Mouse (Mus musculus) midbrain, embryonic 11.5 days (tissue): Measurements from ENCODE around the gene Olfr1045. TPM values are rescaled to one million over a fixed set of nuclear protein-coding genes. Genes with fewer than 3 reads are reported as not detected.

Experiments used
- ATAC-seq: fragments of 200-750 bp; cut with Nextera tagmentation; 2 replicates; pipeline ENCODE4 v1.8.0; 2017; ENCODE audit warnings: moderate TSS enrichment, moderate library complexity; ENCODE audit not compliant: low FRiP score
- DNase-seq: peaks from one replicate; pipeline ENCODE4 v3.0.0; 2015; ENCODE audit warnings: low spot score; ENCODE audit errors: missing footprints
- H3K27ac ChIP-seq: fragments of 300-500 bp; sonication (generic); 2 replicates; pipeline ENCODE4 v1.5.1; 2014; ENCODE audit warnings: low read depth, low read length
- H3K27me3 ChIP-seq: fragments of 300-500 bp; sonication (generic); 2 replicates; pipeline ENCODE4 v1.6.1; 2014; ENCODE audit warnings: mild to moderate bottlenecking, low read length, moderate library complexity, mixed read lengths; ENCODE audit not compliant: control insufficient read depth, insufficient read depth
- H3K36me3 ChIP-seq: fragments of 300-500 bp; sonication (generic); 2 replicates; pipeline ENCODE4 v1.6.1; 2014; ENCODE audit warnings: mild to moderate bottlenecking, low read length, moderate library complexity, mixed read lengths; ENCODE audit not compliant: control insufficient read depth, insufficient read depth
- H3K4me1 ChIP-seq: fragments of 300-500 bp; sonication (generic); 2 replicates; pipeline ENCODE4 v1.6.1; 2014; ENCODE audit warnings: low read length; ENCODE audit not compliant: control insufficient read depth, insufficient read depth
- H3K4me2 ChIP-seq: fragments of 300-500 bp; sonication (generic); 2 replicates; pipeline ENCODE4 v1.6.1; 2014; ENCODE audit warnings: mild to moderate bottlenecking, moderate library complexity
- H3K4me3 ChIP-seq: fragments of 300-500 bp; sonication (generic); 2 replicates; pipeline ENCODE4 v1.5.1; 2014; ENCODE audit warnings: low read depth, low read length
- H3K9ac ChIP-seq: fragments of 300-500 bp; sonication (generic); 2 replicates; pipeline ENCODE4 v1.6.1; 2014; ENCODE audit warnings: low read length
- H3K9me3 ChIP-seq: fragments of 300-500 bp; sonication (generic); 2 replicates; pipeline ENCODE4 v1.6.1; 2016; ENCODE audit warnings: low read length; ENCODE audit not compliant: control insufficient read depth
- WGBS: fragments of 180-500 bp; shearing (Covaris S2); extraction: QIAGEN DNeasy Blood & Tissue Kit; methylation state at CpG from one replicate; pipeline ENCODE4 v1.1.7; 2014; 5-methylcytosine and 5-hydroxymethylcytosine counted together
- polyA plus RNA-seq: library from polyadenylated mRNA; unstranded; fragments of >200 nt; fragmentation: Nextera tagmentation; extraction: Ambion mirVana; gene quantifications from 2 replicates; pipeline ENCODE4 v1.2.1, GENCODE M21; 2014

The Olfr1045 gene
- polyA plus RNA-seq, 1 experiment from 2014 or later: not detected

DNA sequence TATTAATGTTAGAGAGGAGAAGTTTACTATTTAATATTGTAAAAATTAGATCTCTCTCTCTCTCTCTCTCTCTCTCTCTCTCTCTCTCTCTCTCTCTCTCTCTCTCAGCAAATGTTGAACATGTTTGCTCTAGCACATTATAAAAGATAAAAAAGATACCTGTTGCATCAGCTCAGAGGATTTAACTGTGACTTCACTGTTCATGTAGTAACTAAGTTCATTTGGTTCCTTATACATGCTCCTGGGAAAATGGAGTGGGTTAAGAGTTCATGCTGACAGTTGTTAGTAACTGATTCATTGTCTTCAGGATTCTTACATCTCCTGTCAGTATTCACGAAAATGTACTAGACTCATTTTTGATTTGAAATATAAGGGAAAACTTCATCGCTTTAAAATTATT, 35.4 kb downstream of the Olfr1045 start, which contains the start of gene Olfr1043:
Gene Olfr1043 (minus strand): TSS at position 101 of the 400 bp plus-strand sequence.
- no peak within 1 kb of the TSS for H3K27ac ChIP-seq
- 87% methylated on average over 2 of the region's 2 CpGs for WGBS
- no peak for DNase-seq

DNA sequence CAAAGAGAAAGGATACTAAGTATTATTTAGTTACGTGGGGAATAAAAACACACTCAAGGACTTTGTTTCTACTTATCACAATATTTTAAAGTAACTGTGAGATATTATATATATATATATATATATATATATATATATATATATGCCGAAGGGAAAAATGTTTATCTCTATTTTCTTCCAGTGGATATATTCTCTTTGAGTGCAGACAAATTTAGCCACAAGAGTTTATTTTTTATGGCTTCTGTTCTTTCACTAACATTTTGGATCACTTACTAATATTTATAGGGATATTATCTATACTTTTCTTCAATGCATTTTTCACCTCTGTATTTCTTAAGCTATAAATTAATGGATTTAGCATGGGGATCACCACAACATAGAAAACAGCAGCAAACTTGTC, 41.1 kb downstream of the Olfr1045 start, which contains the start of gene Olfr1042:
Gene Olfr1042 (minus strand): TSS at position 101 of the 400 bp plus-strand sequence.
- Histone ChIP-seq H3K9ac (no peak within 1 kb of the TSS), H3K36me3 (no peaks in the 10 kb centered on the region), H3K27ac (no peak within 1 kb of the TSS), H3K27me3 (no peaks in the 10 kb centered on the region), H3K4me3 (no peak within 1 kb of the TSS), H3K4me2 (no peak within 1 kb of the TSS), H3K4me1 (no peaks in the 10 kb centered on the region), H3K9me3 (no peaks in the 10 kb centered on the region)
- ATAC-seq: no peak
- no peak for DNase-seq
- WGBS: 91% methylated on average over 2 of the region's 2 CpGs

More for the DNA sequence above, 35.4 kb downstream of the Olfr1045 start, which contains the start of gene Olfr1043:
- Histone ChIP-seq H3K9ac (no peak within 1 kb of the TSS), H3K27me3 (no peaks in the 10 kb centered on the region), H3K4me2 (no peak within 1 kb of the TSS), H3K9me3 (no peaks in the 10 kb centered on the region), H3K36me3 (no peaks in the 10 kb centered on the region), H3K4me1 (no peaks in the 10 kb centered on the region), H3K4me3 (no peak within 1 kb of the TSS)
- ATAC-seq: no peak

- ATAC-seq: no peak
- Histone ChIP-seq H3K9ac (no peak within 1 kb of the TSS), H3K4me2 (no peak within 1 kb of the TSS), H3K9me3 (no peaks in the 10 kb centered on the region), H3K27ac (no peak within 1 kb of the TSS), H3K4me1 (no peaks in the 10 kb centered on the region), H3K4me3 (no peak within 1 kb of the TSS), H3K27me3 (no peaks in the 10 kb centered on the region), H3K36me3 (no peaks in the 10 kb centered on the region)
- no peak for DNase-seq
- WGBS: 85% methylated on average over 1 of the region's 1 CpGs
Observed at GRCm38 (mm10) chr2:86146632-86147031, 56.2 kb downstream of the Olfr1045 start, which contains the start of gene Olfr1040. TSS of gene Olfr1040 (minus strand) at chr2:86146732.

Other genes with a start within 250 kb of the Olfr1045 start
- gene Olfr1029, start 229.1 kb downstream of the Olfr1045 start, polyA plus RNA-seq: not detected in 2 replicates
- gene Olfr1030, start 223.7 kb downstream of the Olfr1045 start, polyA plus RNA-seq: not detected in 2 replicates
- gene Olfr1031, start 212.7 kb downstream of the Olfr1045 start, polyA plus RNA-seq: not detected in 2 replicates
- gene Olfr1032, start 197.5 kb downstream of the Olfr1045 start, polyA plus RNA-seq: not detected in 2 replicates
- gene Olfr1033, start 182.4 kb downstream of the Olfr1045 start, polyA plus RNA-seq: not detected in 2 replicates
- gene Olfr1034, start 157.1 kb downstream of the Olfr1045 start, polyA plus RNA-seq: not detected in 2 replicates
- gene Olfr1036, start 129.0 kb downstream of the Olfr1045 start, polyA plus RNA-seq: not detected in 2 replicates
- gene Olfr1037, start 115.6 kb downstream of the Olfr1045 start, polyA plus RNA-seq: not detected in 2 replicates
- gene Olfr1039, start 67.1 kb downstream of the Olfr1045 start, polyA plus RNA-seq: not detected in 2 replicates
- not detected in 2 replicates for gene Olfr1040, start 56.3 kb downstream of the Olfr1045 start, polyA plus RNA-seq
- not detected in 2 replicates for gene Olfr1042, start 41.2 kb downstream of the Olfr1045 start, polyA plus RNA-seq
- gene Olfr1043, start 35.5 kb downstream of the Olfr1045 start, polyA plus RNA-seq: not detected in 2 replicates
- gene Olfr1044, start 25.2 kb downstream of the Olfr1045 start, polyA plus RNA-seq: not detected in 2 replicates
- gene Olfr52, start 17.3 kb downstream of the Olfr1045 start, polyA plus RNA-seq: not detected in 2 replicates
- gene Olfr1046, start 16.3 kb upstream of the Olfr1045 start, polyA plus RNA-seq: not detected in 2 replicates
- not detected in 2 replicates for gene Olfr1047, start 28.4 kb upstream of the Olfr1045 start, polyA plus RNA-seq
- not detected in 2 replicates for gene Olfr1048, start 37.3 kb upstream of the Olfr1045 start, polyA plus RNA-seq
- gene Olfr1049, start 55.3 kb upstream of the Olfr1045 start, polyA plus RNA-seq: not detected in 2 replicates
- not detected in 2 replicates for gene Olfr1051, start 76.1 kb upstream of the Olfr1045 start, polyA plus RNA-seq
- gene Olfr1052, start 89.4 kb upstream of the Olfr1045 start, polyA plus RNA-seq: not detected in 2 replicates
- not detected in 2 replicates for gene Olfr1053, start 112.3 kb upstream of the Olfr1045 start, polyA plus RNA-seq
- not detected in 2 replicates for gene Olfr1054, start 132.4 kb upstream of the Olfr1045 start, polyA plus RNA-seq
- gene Olfr1055, start 147.3 kb upstream of the Olfr1045 start, polyA plus RNA-seq: not detected in 2 replicates
- not detected in 2 replicates for gene Olfr1056, start 159.5 kb upstream of the Olfr1045 start, polyA plus RNA-seq
- not detected in 2 replicates for gene Olfr1057, start 175.4 kb upstream of the Olfr1045 start, polyA plus RNA-seq
- gene Olfr1058, start 185.6 kb upstream of the Olfr1045 start, polyA plus RNA-seq: not detected in 2 replicates
- not detected in 2 replicates for gene Olfr1061, start 211.0 kb upstream of the Olfr1045 start, polyA plus RNA-seq
- gene Olfr1062, start 223.7 kb upstream of the Olfr1045 start, polyA plus RNA-seq: not detected in 2 replicates
- not detected in 2 replicates for gene Olfr1065, start 247.6 kb upstream of the Olfr1045 start, polyA plus RNA-seq